Mouse (Mus musculus) stomach, adult 2 months (tissue): ENCODE data around the gene Htr5b. TPM values are rescaled to one million over a fixed set of nuclear protein-coding genes. Genes with fewer than 3 reads are reported as not detected.

Experiments used
- polyA plus RNA-seq: library from polyadenylated mRNA; depleted of rRNA; stranded (reverse); fragments of >200 nt; gene quantifications from 2 replicates; pipeline ENCODE4 v1.2.3, GENCODE M21; 2012; rRNA removed

The Htr5b gene
- not detected in 2 replicates for polyA plus RNA-seq

DNA sequence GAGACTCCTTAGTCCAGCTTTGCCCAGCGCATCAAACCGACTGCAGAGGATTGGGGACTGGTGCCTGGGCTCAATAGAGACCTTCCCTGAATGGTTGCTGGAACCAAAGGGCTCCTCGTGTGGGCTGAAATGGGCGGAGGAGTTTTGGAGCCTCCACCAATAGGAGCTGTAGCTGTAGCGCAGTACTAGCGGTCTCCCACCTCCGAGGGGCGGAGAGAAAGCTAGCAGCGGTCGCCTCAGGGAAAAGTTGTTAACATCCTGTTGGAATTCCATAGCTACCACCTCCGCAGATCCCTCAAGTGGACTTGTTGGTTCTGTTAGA is at the start of gene Htr5b:
Gene Htr5b (minus strand): TSS at position 67 of the 322 bp plus-strand sequence.

DNA sequence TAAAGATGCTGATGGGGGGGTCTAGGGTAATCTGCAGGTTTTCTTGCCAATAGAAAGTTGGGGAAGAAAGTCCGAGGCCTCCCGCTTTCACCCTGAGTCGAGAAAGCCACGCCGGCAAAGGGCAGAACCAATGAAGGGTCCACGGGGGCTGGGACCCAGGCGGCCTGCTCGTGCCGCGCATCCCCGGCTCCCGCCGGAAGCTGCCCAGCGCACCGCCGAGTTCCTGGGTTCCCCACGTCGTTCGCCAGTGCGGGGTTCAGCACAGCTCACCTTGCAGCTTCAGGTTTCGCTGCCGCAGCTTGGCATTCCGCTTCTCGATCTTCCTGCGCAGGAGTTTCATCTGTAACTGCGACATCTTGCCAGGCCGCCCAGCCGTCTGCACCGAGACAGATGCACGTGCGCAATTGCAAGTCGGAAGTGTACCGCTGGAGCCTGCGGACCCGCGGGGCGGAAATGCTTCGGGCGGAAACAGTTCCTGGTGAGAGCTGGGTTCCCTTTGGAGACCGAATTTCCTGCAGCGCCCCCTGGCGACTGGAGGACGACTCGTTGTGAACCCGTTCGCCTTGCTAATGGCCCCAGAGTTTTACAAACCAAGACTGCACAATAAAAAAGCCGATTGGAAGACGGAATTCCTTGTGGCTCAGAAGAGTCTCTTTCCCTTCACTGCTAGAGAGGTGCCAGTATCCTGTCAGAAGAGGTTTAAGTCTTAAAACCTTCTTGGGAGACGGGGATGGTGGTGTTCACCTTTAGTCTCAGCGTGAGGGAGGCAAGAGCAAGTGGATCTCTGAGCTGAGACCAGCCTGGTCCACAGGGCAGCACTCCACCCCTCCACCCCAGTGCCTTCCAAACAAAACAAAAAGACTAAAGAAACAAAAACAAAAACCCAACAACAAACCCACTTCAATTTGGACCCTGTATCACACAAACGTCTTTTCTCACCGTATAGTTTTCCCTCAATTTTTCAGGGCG is 39.5 kb upstream of the Htr5b start, which contains the start of gene Ddx18:
Gene Ddx18 (minus strand): TSS at position 469 of the 969 bp plus-strand sequence.

Other genes starting within 250 kb of the Htr5b start
- gene Insig2, start 195.9 kb downstream of the Htr5b start, polyA plus RNA-seq, result 4.4 and 5.1 TPM in 2 replicates
- 0.91 and 1.5 TPM in 2 replicates for gene Ccdc93, start 97.4 kb downstream of the Htr5b start, polyA plus RNA-seq
- 4.6 and 6.5 TPM in 2 replicates for gene Ddx18, start 39.5 kb upstream of the Htr5b start, polyA plus RNA-seq